Mouse (Mus musculus) CH12.LX (cell line): ENCODE data around the gene Gm20388.

ENCODE experiments used
- BHLHE40 ChIP-seq: IDR thresholded peaks from 2 replicates; pipeline ENCODE4 v1.6.1; 2011; ENCODE audit warnings: mild to moderate bottlenecking, low read depth, low read length, improper control_type of control experiment
- CTCF ChIP-seq, 2 experiments: IDR thresholded peaks in 1 of 2; conservative IDR thresholded peaks in 1 of 2; 2 replicates each; pipeline ENCODE4 v1.5.1; 2011 to 2012; ENCODE audit warnings: low read depth in 2 of 2, low read length in 2 of 2, improper control_type of control experiment in 1 of 2, inconsistent platforms in 1 of 2, mild to moderate bottlenecking in 1 of 2, moderate library complexity in 1 of 2
- E2F4 ChIP-seq: IDR thresholded peaks from 2 replicates; pipeline ENCODE4 v1.6.1; 2011; ENCODE audit warnings: low read depth, low read length, improper control_type of control experiment; ENCODE audit not compliant: insufficient replicate concordance
- NELFE ChIP-seq: IDR thresholded peaks from 2 replicates; pipeline ENCODE4 v1.6.1; 2011; ENCODE audit warnings: low read depth, low read length, improper control_type of control experiment
- POLR2A ChIP-seq: IDR thresholded peaks from 2 replicates; pipeline ENCODE4 v1.6.1; 2011; ENCODE audit warnings: low read depth, mild to moderate bottlenecking, improper control_type of control experiment, low read length
- RAD21 ChIP-seq: IDR thresholded peaks from 2 replicates; pipeline ENCODE4 v1.6.1; 2011; ENCODE audit warnings: low read depth, mild to moderate bottlenecking, low read length, improper control_type of control experiment, moderate library complexity
- SMC3 ChIP-seq: IDR thresholded peaks from 2 replicates; pipeline ENCODE4 v1.6.1; 2011; ENCODE audit warnings: low read depth, low read length, improper control_type of control experiment
- TCF12 ChIP-seq: IDR thresholded peaks from 2 replicates; pipeline ENCODE4 v1.6.1; 2014; ENCODE audit warnings: low read depth, mild to moderate bottlenecking, inconsistent platforms, low read length, improper control_type of control experiment
- USF1 ChIP-seq: IDR thresholded peaks from 2 replicates; pipeline ENCODE4 v1.6.1; 2014; ENCODE audit warnings: low read depth, mild to moderate bottlenecking, inconsistent platforms, low read length, improper control_type of control experiment

DNA sequence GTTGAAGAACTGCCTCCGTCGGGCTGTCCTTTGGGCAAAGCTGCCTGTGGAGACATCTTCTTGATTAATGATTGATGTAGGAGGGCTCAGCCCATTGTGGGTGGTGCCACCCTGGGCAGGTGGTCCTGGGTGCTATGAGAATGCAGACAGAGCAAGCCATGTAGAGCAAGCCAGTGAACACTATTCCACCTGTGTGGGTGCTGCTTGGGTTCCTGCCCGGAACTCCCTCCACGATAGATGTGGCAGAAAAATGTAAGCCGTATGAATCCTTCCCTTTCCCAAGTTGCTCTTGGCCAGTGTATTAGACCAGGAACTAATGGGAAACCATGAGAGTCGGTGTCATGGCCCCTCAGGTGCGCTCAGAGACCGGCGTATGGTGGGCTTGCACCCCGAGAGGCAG is 1830.1 kb downstream of the Gm20388 start:
- TF ChIP-seq TCF12 (no peak), RAD21 (no peak), E2F4 (no peak), SMC3 (no peak), BHLHE40 (no peak), POLR2A (no peak), CTCF (conservative IDR thresholded peaks at IDR 0.05 in 1 of 2, IDR thresholded peaks at IDR 0.05 in 1 of 2; ENCODE audit: low read depth in 2 of 2, low read length in 2 of 2) (no peak), USF1 (no peak), NELFE (no peak)
